Mouse (Mus musculus): ENCODE data around the gene 2900026A02Rik. TPM values are rescaled to one million over a fixed set of nuclear protein-coding genes. Genes with fewer than 3 reads are reported as not detected.
A peak's percentile ranks its signal among the peaks of the same experiment; 100 is the strongest.

The 2900026A02Rik gene
- total and polyA plus RNA-seq, 3 experiments = 18.0 to 21.4 (median 19.2) TPM

- Histone ChIP-seq H3K4me1 (ENCODE audit: control insufficient read depth, insufficient read depth, low read length) (no peaks in the 10 kb centered on the region), H3K4me3 (no peak overlapping the region), H3K36me3 (ENCODE audit: control insufficient read depth, insufficient read depth, low read length) (no peaks in the 10 kb centered on the region), H3K79me2 (replicated peaks; ENCODE audit: control insufficient read depth, insufficient read depth, low read length) (no peaks in the 10 kb centered on the region), H3K9ac (ENCODE audit: low read depth, low read length) (no peak overlapping the region), H3K27me3 (ENCODE audit: control insufficient read depth, insufficient read depth, low read length) (no peaks in the 10 kb centered on the region), H3K27ac (no peak overlapping the region)
- intact Hi-C loops (cut with DNase I) = no loop called here
- TF ChIP-seq POLR2A (IDR thresholded peaks at IDR 0.05; ENCODE audit: insufficient read depth, low read depth, low read length) (no peak), EP300 (IDR thresholded peaks at IDR 0.05; ENCODE audit: insufficient read depth, low read depth, low read length) (no peak), CTCF (IDR thresholded peaks at IDR 0.05) (no peak)
- WGBS = 55% methylated on average over 8 of the region's 8 CpGs
- DNase-seq = no peak
Observed at GRCm38 (mm10) chr5:113249263-113249930, 28.4 kb upstream of the 2900026A02Rik start.

GRCm38 (mm10) chr5:113230196-113230595, 9.2 kb upstream of the 2900026A02Rik start:
- Histone ChIP-seq H3K9ac (ENCODE audit: low read depth, low read length) (no peak overlapping the region), H3K4me1 (ENCODE audit: control insufficient read depth, insufficient read depth, low read length) (peaks cover 8% of the 10 kb centered on the region), H3K36me3 (ENCODE audit: control insufficient read depth, insufficient read depth, low read length) (no peaks in the 10 kb centered on the region), H3K79me2 (replicated peaks; ENCODE audit: control insufficient read depth, insufficient read depth, low read length) (no peaks in the 10 kb centered on the region), H3K27ac (no peak overlapping the region), H3K4me3 (no peak overlapping the region), H3K27me3 (ENCODE audit: control insufficient read depth, insufficient read depth, low read length) (no peaks in the 10 kb centered on the region; the same call in 1 of the 2 replicates)
- no peak for DNase-seq
- TF ChIP-seq EP300 (IDR thresholded peaks at IDR 0.05; ENCODE audit: insufficient read depth, low read depth, low read length) (no peak), CTCF (IDR thresholded peaks at IDR 0.05) (no peak), POLR2A (IDR thresholded peaks at IDR 0.05; ENCODE audit: insufficient read depth, low read depth, low read length) (no peak)
- intact Hi-C loops (cut with DNase I) = no loop called here
- 72% methylated on average over 5 of the region's 5 CpGs for WGBS

GRCm38 (mm10) chr5:113226632-113227102, 5.6 kb upstream of the 2900026A02Rik start, which contains the start of gene Tmem211:
Gene Tmem211, plus strand, starts transcription at chr5:113226909.
- 2% methylated on average over 13 of the region's 13 CpGs for WGBS

GRCm38 (mm10) chr5:113225686-113226435, 4.8 kb upstream of the 2900026A02Rik start:
- H3K4me1 ChIP-seq (ENCODE audit: control insufficient read depth, insufficient read depth, low read length) = peaks cover 13% of the 10 kb centered on the region
- peak overlapping the region; percentile 57 for H3K27ac ChIP-seq
- peak overlapping the region; percentile 22 for H3K9ac ChIP-seq (ENCODE audit: low read depth, low read length)
- WGBS = 29% methylated on average over 25 of the region's 25 CpGs
- H3K79me2 ChIP-seq (replicated peaks; ENCODE audit: control insufficient read depth, insufficient read depth, low read length) = no peaks in the 10 kb centered on the region
- H3K4me3 ChIP-seq = peak overlapping the region; percentile 25; the same call in 1 of the 2 replicates
- H3K36me3 ChIP-seq (ENCODE audit: control insufficient read depth, insufficient read depth, low read length) = no peaks in the 10 kb centered on the region
- TF ChIP-seq EP300 (IDR thresholded peaks at IDR 0.05; ENCODE audit: insufficient read depth, low read depth, low read length) = no peak
- no peak for TF ChIP-seq CTCF (IDR thresholded peaks at IDR 0.05)
- TF ChIP-seq POLR2A (IDR thresholded peaks at IDR 0.05; ENCODE audit: insufficient read depth, low read depth, low read length) = no peak
- DNase-seq = no peak
- H3K27me3 ChIP-seq (ENCODE audit: control insufficient read depth, insufficient read depth, low read length) = no peaks in the 10 kb centered on the region; the same call in 1 of the 2 replicates
- intact Hi-C loops (cut with DNase I) = loop anchor here (1.0 to 10.0 kb wide), 4 partner anchors 46 to 351 kb away; no protein-coding TSS in a partner anchor

More at GRCm38 (mm10) chr5:113226632-113227102, 5.6 kb upstream of the 2900026A02Rik start, which contains the start of gene Tmem211:
- Histone ChIP-seq H3K9ac (ENCODE audit: low read depth, low read length) (peak within 1 kb of the TSS; percentile 22), H3K27me3 (ENCODE audit: control insufficient read depth, insufficient read depth, low read length) (no peaks in the 10 kb centered on the region; the same call in 1 of the 2 replicates), H3K4me3 (peak within 1 kb of the TSS; percentile 25; the same call in 1 of the 2 replicates), H3K4me1 (ENCODE audit: control insufficient read depth, insufficient read depth, low read length) (peaks cover 13% of the 10 kb centered on the region), H3K27ac (peak within 1 kb of the TSS; percentile 57), H3K79me2 (replicated peaks; ENCODE audit: control insufficient read depth, insufficient read depth, low read length) (no peaks in the 10 kb centered on the region), H3K36me3 (ENCODE audit: control insufficient read depth, insufficient read depth, low read length) (no peaks in the 10 kb centered on the region)
- peak; percentile 86 to 90 for DNase-seq
- 0 out of 2 replicates have a peak, but pooled peaks have one; percentile 12 for TF ChIP-seq POLR2A (IDR thresholded peaks at IDR 0.05; ENCODE audit: insufficient read depth, low read depth, low read length)
- peak; percentile 98 for TF ChIP-seq CTCF (IDR thresholded peaks at IDR 0.05)
- peak; percentile 98 for TF ChIP-seq EP300 (IDR thresholded peaks at IDR 0.05; ENCODE audit: insufficient read depth, low read depth, low read length)
- intact Hi-C loops (cut with DNase I) = loop anchor here (1.0 to 10.0 kb wide), 4 partner anchors 46 to 352 kb away; no protein-coding TSS in a partner anchor

- DNase-seq = no peak
- WGBS = 23% methylated on average over 10 of the region's 10 CpGs
- no peaks in the 10 kb centered on the region for H3K79me2 ChIP-seq (replicated peaks; ENCODE audit: control insufficient read depth, insufficient read depth, low read length)
- intact Hi-C loops (cut with DNase I) = loop anchor here (10.0 kb wide), 1 partner anchor 350 kb away; no protein-coding TSS in a partner anchor
- H3K4me3 ChIP-seq = no peak overlapping the region
- no peaks in the 10 kb centered on the region for H3K36me3 ChIP-seq (ENCODE audit: control insufficient read depth, insufficient read depth, low read length)
- H3K27me3 ChIP-seq (ENCODE audit: control insufficient read depth, insufficient read depth, low read length) = no peaks in the 10 kb centered on the region; the same call in 1 of the 2 replicates
- no peak for TF ChIP-seq POLR2A (IDR thresholded peaks at IDR 0.05; ENCODE audit: insufficient read depth, low read depth, low read length)
- TF ChIP-seq EP300 (IDR thresholded peaks at IDR 0.05; ENCODE audit: insufficient read depth, low read depth, low read length) = no peak
- TF ChIP-seq CTCF (IDR thresholded peaks at IDR 0.05) = no peak
- H3K27ac ChIP-seq = peak overlapping the region; percentile 41
- peaks cover 13% of the 10 kb centered on the region for H3K4me1 ChIP-seq (ENCODE audit: control insufficient read depth, insufficient read depth, low read length)
- H3K9ac ChIP-seq (ENCODE audit: low read depth, low read length) = no peak overlapping the region
Observed at GRCm38 (mm10) chr5:113225271-113225670, 4.2 kb upstream of the 2900026A02Rik start.

All from heart, adult 2 months (tissue).